Mouse (Mus musculus): ENCODE measurements around the gene Rftn1. TPM values are rescaled to one million over a fixed set of nuclear protein-coding genes. Genes with fewer than 3 reads are reported as not detected.

The Rftn1 gene
- total RNA-seq, 2 experiments from 2014 or later, result 9.7 to 11.5 TPM

GRCm38 (mm10) chr17:50037416-50037815, 153.1 kb downstream of the Rftn1 start:
- no peak for DNase-seq (ENCODE audit: low spot score in 2 of 2)

- DNase-seq (ENCODE audit: low spot score in 2 of 2), result no peak
Observed at GRCm38 (mm10) chr17:50036751-50037385, 153.6 kb downstream of the Rftn1 start.

DNA sequence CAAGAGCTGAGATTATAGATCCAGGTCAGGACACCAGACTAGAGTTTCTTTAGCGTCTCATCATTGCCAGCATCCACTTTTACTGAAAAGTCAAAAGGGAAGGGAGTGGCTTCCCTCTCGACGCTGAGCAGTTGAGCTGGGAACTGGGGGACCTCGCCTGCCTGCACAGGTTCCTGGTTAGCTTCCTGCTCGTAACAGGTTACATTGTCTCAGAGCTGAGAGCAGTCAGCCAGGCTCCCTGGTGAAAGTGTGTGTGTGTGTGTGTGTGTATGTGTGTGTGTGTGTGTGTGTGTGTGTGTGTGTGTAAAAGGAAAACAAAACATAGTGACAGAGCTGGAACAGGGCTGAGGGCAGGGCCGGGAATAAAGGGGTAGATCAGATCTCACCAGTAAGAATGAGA, 156.8 kb downstream of the Rftn1 start:
- DNase-seq (ENCODE audit: low spot score in 2 of 2), result no peak

- DNase-seq (ENCODE audit: low spot score in 2 of 2), result no peak
Observed at GRCm38 (mm10) chr17:50031548-50032491, 158.7 kb downstream of the Rftn1 start.

GRCm38 (mm10) chr17:50025651-50026050, 164.8 kb downstream of the Rftn1 start:
- no peak for DNase-seq (ENCODE audit: low spot score in 2 of 2)

- no peak for DNase-seq (ENCODE audit: low spot score in 2 of 2)
Observed at GRCm38 (mm10) chr17:50025173-50025626, 165.3 kb downstream of the Rftn1 start.

GRCm38 (mm10) chr17:50021400-50021799, 169.1 kb downstream of the Rftn1 start:
- DNase-seq (ENCODE audit: low spot score in 2 of 2), result no peak

DNA sequence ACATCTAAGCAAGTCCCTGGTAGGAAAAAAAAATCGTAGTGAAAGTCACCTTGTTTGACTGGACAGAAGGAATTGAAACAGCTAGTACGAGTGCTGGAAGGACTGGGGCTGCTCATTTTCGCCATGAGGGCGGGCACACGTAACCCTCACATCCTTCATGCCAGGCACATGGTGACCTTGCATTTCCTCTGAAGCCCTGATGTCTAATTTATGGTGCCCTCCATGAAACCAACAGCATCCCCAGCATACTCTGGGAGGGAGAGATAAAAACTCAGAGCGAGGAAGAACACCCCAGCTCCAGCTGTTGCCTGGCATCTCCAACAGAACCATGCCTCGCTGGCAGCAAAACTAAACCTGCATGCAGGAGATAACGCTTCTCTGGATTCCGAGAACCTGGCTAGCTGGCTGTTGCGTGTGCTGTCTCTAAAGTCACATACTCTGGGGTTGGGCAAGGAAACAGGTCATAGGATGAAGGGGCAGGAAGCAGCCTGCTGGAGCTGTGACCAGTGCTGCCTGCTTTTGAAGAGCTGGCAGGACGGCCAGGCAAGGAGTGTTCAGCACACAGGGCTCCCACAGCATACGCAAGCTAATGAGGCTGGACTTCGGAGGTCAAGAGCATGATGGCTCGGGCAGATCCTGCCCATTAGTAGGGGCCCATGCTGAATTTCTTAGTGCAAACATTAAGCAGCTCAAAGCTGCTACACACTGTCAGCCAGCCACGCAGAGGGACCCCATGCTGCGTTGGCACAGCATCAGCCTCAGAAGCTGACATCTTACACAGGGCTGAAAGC, 170.1 kb downstream of the Rftn1 start:
- DNase-seq (ENCODE audit: low spot score in 2 of 2), result peak in 1 of 2 experiments; percentile 18

GRCm38 (mm10) chr17:50019819-50020210, 170.7 kb downstream of the Rftn1 start:
- no peak for DNase-seq (ENCODE audit: low spot score in 2 of 2)

- DNase-seq (ENCODE audit: low spot score in 2 of 2), result no peak
Observed at GRCm38 (mm10) chr17:50019090-50019489, 171.4 kb downstream of the Rftn1 start.

GRCm38 (mm10) chr17:50014708-50015107, 175.8 kb downstream of the Rftn1 start:
- no peak for DNase-seq (ENCODE audit: low spot score in 2 of 2)

DNA sequence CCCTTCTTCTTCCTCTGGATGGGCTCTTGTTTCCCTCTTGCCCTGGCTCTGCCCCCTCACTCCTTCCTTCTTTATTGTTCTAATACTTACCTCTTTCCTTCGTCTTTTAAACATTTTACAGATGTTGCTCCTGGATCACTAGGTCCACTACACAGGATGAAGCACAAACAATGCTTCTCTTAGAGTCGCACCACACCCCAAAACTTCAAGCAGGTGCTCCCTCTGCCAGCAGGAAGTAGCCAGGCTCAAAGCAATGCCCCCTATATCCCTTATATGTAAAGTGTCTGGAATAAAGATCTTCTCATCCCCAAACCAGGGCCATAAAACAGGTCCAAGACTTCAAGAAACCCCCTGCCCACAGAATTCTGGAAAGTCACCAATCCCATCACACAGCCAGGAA, 176.6 kb downstream of the Rftn1 start:
- no peak for DNase-seq (ENCODE audit: low spot score in 2 of 2)

DNA sequence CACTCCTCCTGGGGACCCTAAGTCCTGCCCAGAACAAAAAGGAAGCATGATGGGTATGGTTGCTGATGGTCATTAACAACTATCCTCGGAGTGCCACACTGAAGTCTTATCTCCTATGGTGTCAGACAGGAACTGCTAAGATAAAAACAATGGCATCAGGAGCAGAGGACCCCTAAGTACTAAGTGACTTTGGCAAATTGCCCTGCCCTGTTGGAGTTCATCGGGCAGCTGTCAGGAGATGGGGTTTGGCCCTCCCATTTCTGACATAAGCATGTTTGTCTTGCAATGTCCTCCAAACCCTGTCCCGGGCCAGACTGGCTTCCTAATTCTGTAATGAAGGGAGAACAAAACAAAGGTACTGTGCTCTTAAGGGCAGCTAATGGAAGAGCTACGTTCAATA, 180.4 kb downstream of the Rftn1 start:
- DNase-seq (ENCODE audit: low spot score in 2 of 2), result no peak

- DNase-seq (ENCODE audit: low spot score in 2 of 2), result no peak
Observed at GRCm38 (mm10) chr17:50006721-50007351, 183.6 kb downstream of the Rftn1 start.

DNA sequence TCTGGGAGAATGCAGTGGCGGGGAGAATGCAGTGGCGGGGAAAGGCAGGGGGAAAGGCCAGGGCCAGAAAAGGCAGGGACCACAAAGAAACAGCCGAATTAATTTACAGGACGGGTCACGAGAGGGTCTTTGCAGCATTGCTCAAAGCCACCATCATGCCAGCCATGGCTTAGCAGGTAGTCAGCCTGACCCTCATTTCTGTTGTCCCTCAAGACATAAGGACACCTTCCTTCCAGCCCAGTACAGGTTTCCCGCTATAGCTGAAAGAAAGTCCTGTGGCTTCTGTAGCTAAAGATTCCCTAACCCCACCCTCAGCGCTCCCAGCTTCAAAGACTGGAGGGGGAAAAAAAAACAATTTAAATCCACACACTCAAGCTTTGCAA, 184.1 kb downstream of the Rftn1 start:
- DNase-seq (ENCODE audit: low spot score in 2 of 2), result no peak

DNA sequence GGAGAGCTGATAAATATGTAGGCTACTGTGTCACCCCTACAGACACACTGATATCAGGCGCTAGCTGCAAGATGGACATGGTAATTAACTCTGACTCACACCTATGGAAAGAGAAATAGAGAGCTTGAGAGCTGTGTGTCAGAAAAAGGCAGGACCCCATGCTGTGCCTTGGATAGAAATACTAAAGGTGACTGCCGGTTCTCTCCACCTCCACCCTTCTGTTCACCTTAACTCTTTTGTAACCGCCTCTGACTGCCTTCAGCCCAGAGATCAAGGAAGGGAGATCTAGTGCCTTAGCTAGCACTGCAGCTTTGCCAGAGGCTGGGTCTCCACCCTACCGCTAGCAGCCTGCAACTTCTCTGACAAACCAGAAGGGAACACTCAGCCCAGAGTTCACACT, 187.3 kb downstream of the Rftn1 start:
- no peak for DNase-seq (ENCODE audit: low spot score in 2 of 2)

- DNase-seq (ENCODE audit: low spot score in 2 of 2), result no peak
Observed at GRCm38 (mm10) chr17:50002171-50002570, 188.3 kb downstream of the Rftn1 start.

DNA sequence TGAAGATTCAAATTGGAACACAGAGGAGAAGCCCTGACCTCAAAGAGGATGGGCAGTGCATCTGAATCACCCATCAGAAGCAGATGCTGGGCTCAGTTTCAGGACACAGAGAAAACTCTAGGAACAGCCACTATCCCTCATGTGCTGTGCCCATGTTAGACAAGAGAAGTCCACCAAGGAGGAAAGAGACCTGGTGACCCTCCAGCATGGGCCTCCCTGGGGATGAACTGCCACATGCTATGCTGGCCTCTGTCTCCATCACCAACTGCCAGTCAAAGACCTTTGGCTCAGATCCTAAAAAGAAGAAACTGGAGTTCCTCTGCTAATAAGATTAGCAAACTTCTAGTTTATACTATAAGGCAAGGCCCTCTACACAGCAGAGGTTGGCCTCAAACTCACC, 188.7 kb downstream of the Rftn1 start:
- DNase-seq (ENCODE audit: low spot score in 2 of 2), result no peak

DNA sequence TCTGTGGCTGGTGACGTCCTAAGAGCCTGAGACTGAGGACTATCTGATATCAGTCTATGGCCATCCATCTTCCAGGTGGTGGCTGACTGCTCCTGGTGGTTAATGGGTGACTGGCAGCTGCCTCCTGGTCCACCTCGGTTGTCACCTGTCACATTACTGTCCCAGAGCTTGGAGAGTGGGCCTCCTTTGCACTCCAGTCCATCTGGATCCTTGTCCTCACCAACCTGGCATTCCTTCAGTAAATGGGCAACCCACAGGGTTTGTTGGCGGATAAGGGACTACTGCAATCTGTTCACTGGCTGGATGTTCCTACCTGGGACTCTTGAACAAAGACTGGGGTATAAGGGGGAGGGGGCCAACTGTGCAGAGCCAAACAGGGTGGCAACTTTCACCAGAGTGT, 189.9 kb downstream of the Rftn1 start:
- no peak for DNase-seq (ENCODE audit: low spot score in 2 of 2)

DNA sequence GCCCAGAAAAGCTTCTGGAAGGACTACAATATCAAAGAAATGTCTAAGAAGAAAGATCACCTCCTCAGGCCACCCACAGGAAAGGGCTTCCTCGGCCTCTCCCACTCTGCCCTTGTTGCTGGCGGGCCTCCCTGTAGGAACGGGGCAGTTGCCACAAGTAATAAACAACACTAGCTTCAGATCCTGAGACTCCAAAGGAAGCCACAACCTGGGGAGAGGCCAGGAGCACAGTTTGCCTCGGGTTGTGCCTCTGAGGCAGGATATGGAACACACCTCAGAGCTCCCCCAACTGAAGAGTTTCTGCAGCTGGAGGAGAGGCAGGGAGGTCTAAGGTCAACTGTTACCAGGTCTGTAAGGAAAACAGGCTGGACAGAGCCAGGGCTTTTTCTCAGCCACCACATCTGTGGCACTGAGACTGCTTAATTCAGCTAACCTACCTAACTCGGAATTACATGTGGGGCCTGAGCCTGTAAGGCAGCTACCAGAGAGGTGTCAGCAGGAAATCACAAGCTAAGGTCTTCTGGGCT, 193.8 kb downstream of the Rftn1 start:
- DNase-seq (ENCODE audit: low spot score in 2 of 2), result no peak

DNA sequence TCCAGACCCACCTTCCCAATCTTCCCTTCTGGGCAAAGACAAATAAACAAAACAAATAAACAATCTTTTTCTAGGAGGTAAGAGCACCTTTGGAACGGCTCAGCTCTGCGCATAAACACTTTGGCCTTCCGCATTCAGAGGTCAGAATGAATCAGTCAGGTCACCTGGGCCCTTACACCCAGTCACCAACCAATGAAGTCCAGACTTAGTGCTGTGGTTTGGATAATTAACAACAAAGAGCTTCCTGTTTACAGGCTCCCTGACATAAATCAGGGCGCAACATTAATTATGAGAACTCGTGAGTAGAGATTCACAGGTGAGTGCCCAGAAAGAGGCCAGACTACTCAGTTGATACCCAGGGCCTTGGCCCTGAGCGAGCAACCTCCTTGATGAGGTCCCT, 194.4 kb downstream of the Rftn1 start:
- DNase-seq (ENCODE audit: low spot score in 2 of 2), result no peak

Data from adrenal gland, adult 18-20 months (tissue).